Mouse (Mus musculus) layer of hippocampus, adult 2 months (tissue): Measurements from ENCODE around the gene Clpsl2. TPM values are rescaled to one million over a fixed set of nuclear protein-coding genes. Genes with fewer than 3 reads are reported as not detected.
A peak's percentile ranks its signal among the peaks of the same experiment; 100 is the strongest.

Experiments used
- DNase-seq, 2 experiments: peaks; one replicate each; pipeline ENCODE4 v3.0.0; 2022; ENCODE audit warnings: low spot score in 2 of 2
- H3K27ac ChIP-seq: fragments of 200-600 bp; 2 replicates; pipeline ENCODE4 v1.8.1; 2022
- H3K4me3 ChIP-seq: fragments of 200-600 bp; 2 replicates; pipeline ENCODE4 v1.8.1; 2022; ENCODE audit warnings: mild to moderate bottlenecking
- CTCF ChIP-seq: fragments of 200-600 bp; conservative IDR thresholded peaks from 2 replicates; pipeline ENCODE4 v1.8.1; 2022; ENCODE audit warnings: antibody characterized with exemption, mild to moderate bottlenecking, moderate library complexity
- total RNA-seq, 2 experiments: library from RNA; stranded (reverse); gene quantifications; 2 replicates each; pipeline ENCODE4 v1.2.3; 2021

Clpsl2 gene
- total RNA-seq, 2 experiments from 2014 or later = not detected

GRCm38 (mm10) chr17:28514555-28514954, 34.7 kb upstream of the Clpsl2 start:
- H3K27ac ChIP-seq = peak overlapping the region; percentile 62; the same call in 1 of the 2 replicates
- no peak for TF ChIP-seq CTCF
- DNase-seq = no peak
- H3K4me3 ChIP-seq = no peak overlapping the region

GRCm38 (mm10) chr17:28515431-28516341, 33.5 kb upstream of the Clpsl2 start:
- Histone ChIP-seq H3K27ac (peak overlapping the region; percentile 32; the same call in 1 of the 2 replicates), H3K4me3 (no peak overlapping the region)
- TF ChIP-seq CTCF = no peak
- no peak for DNase-seq

- 0 out of 2 replicates have a peak, but pooled peaks have one; percentile 7 for TF ChIP-seq CTCF
- Histone ChIP-seq H3K27ac (peak overlapping the region; percentile 99), H3K4me3 (peak overlapping the region; percentile 58; the same call in 1 of the 2 replicates)
- DNase-seq = no peak
These were observed 32.3 kb upstream of the Clpsl2 start for GRCm38 (mm10) chr17:28516881-28517280.

GRCm38 (mm10) chr17:28517441-28517955, 31.7 kb upstream of the Clpsl2 start, which contains the start of gene Fkbp5:
TSS of gene Fkbp5 (minus strand) at chr17:28517527.
- Histone ChIP-seq H3K4me3 (peak within 1 kb of the TSS; percentile 58), H3K27ac (peak within 1 kb of the TSS; percentile 99)
- peak; percentile 39 to 54 for DNase-seq
- TF ChIP-seq CTCF = no peak

GRCm38 (mm10) chr17:28517956-28518614, 31.1 kb upstream of the Clpsl2 start:
- peak overlapping the region; percentile 58 for H3K4me3 ChIP-seq
- DNase-seq = peak; percentile 86 to 94
- no peak for TF ChIP-seq CTCF
- H3K27ac ChIP-seq = peak overlapping the region; percentile 99

- DNase-seq = no peak
- no peak for TF ChIP-seq CTCF
- Histone ChIP-seq H3K4me3 (peak overlapping the region; percentile 58), H3K27ac (peak overlapping the region; percentile 99)
These were observed 30.6 kb upstream of the Clpsl2 start for GRCm38 (mm10) chr17:28518615-28519071.

GRCm38 (mm10) chr17:28519827-28520226, 29.4 kb upstream of the Clpsl2 start:
- H3K4me3 ChIP-seq = no peak overlapping the region
- TF ChIP-seq CTCF = peak; percentile 75
- no peak for DNase-seq

GRCm38 (mm10) chr17:28520561-28520960, 28.6 kb upstream of the Clpsl2 start:
- H3K27ac ChIP-seq = peak overlapping the region; percentile 100
- no peak for DNase-seq
- no peak for TF ChIP-seq CTCF
- no peak overlapping the region for H3K4me3 ChIP-seq

More at GRCm38 (mm10) chr17:28519827-28520226, 29.4 kb upstream of the Clpsl2 start:
- H3K27ac ChIP-seq = peak overlapping the region; percentile 100; the same call in 1 of the 2 replicates

- Histone ChIP-seq H3K4me3 (no peak overlapping the region), H3K27ac (peak overlapping the region; percentile 100)
- no peak for DNase-seq
- TF ChIP-seq CTCF = no peak
These were observed 28.0 kb upstream of the Clpsl2 start for GRCm38 (mm10) chr17:28521071-28521726.

GRCm38 (mm10) chr17:28521920-28522319, 27.3 kb upstream of the Clpsl2 start:
- Histone ChIP-seq H3K27ac (peak overlapping the region; percentile 100), H3K4me3 (peak overlapping the region; percentile 84)
- TF ChIP-seq CTCF = no peak
- DNase-seq = no peak

- Histone ChIP-seq H3K27ac (peak overlapping the region; percentile 100), H3K4me3 (peak overlapping the region; percentile 84)
- no peak for TF ChIP-seq CTCF
- DNase-seq = peak; percentile 95 to 96
These were observed 26.4 kb upstream of the Clpsl2 start for GRCm38 (mm10) chr17:28522623-28523354.
